In the genomic region with DNA sequence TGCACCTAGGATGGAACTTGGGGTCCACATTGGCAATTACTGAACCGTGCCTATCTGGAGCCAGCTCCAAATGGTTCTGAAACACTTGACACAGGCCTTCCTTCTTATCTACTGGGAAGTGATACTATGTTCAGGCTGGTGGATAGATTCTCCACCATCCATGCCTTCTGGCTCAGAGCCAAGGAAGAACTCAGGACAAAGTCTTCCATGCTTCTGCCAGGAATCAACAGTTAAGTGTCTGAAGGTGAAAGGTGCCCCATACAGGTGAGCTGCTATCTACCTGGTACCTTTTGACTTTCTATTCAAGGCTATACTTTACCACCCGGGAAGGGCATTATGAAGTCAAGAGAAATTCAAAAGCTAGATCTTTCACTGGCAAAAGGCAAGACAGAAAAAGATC, we compare ENCODE assay signal across 20 mouse cellular contexts. TPM values are rescaled to one million over a fixed set of nuclear protein-coding genes. Genes with fewer than 3 reads are reported as not detected.
"Had no signal": no experiment of that assay in that cellular context is flagged by ENCODE, and none has a peak within 500 bp of the region (broad histone marks: within the 10 kb centered on the region; RNA-seq: fewer than 3 reads in every experiment).

No protein-coding gene starts in this region.

- H3K9ac ChIP-seq: neural tube, embryonic 12.5 days; neural tube, embryonic 13.5 days; neural tube, embryonic 15.5 days; stomach, embryonic 15.5 days had no signal

- H3K27ac ChIP-seq: neural tube, embryonic 12.5 days; neural tube, embryonic 13.5 days; neural tube, embryonic 15.5 days; stomach, embryonic 15.5 days; stomach, postnatal 0 days had no signal

- H3K4me1 ChIP-seq: neural tube, embryonic 12.5 days; neural tube, embryonic 13.5 days; stomach, embryonic 15.5 days had no signal

- H3K27me3 ChIP-seq: neural tube, embryonic 12.5 days; neural tube, embryonic 13.5 days; neural tube, embryonic 15.5 days; stomach, embryonic 15.5 days had no signal

- H3K4me2 ChIP-seq: neural tube, embryonic 12.5 days; neural tube, embryonic 13.5 days; neural tube, embryonic 15.5 days; stomach, embryonic 15.5 days had no signal

- H3K4me3 ChIP-seq: neural tube, embryonic 12.5 days; neural tube, embryonic 13.5 days; neural tube, embryonic 15.5 days; stomach, embryonic 15.5 days had no signal

- H3K9me3 ChIP-seq: neural tube, embryonic 12.5 days; neural tube, embryonic 13.5 days; neural tube, embryonic 15.5 days; stomach, embryonic 15.5 days had no signal

- DNase-seq: retina, postnatal 1 day; right cerebral cortex, adult 18-20 months; right cerebral cortex, postnatal 14 days; right cerebral cortex, postnatal 25 days; right cerebral cortex, postnatal 4 days; spleen, adult 18-20 months; thymus, adult 18-20 months; thymus, adult 2 months; thymus, postnatal 14 days; thymus, postnatal 25 days; thymus, postnatal 36 days; thymus, postnatal 4 days had no signal

RNA-seq across cellular contexts. Expression of gene Ldlrad1, which starts 29.3 kb away (rescaled TPM):
- polyA plus RNA-seq: neural tube, embryonic 12.5 days; neural tube, embryonic 13.5 days; neural tube, embryonic 14.5 days; neural tube, embryonic 15.5 days; stomach, embryonic 14.5 days; stomach, embryonic 15.5 days; stomach, embryonic 16.5 days had no signal
